Mouse (Mus musculus) sigmoid colon, adult 10 weeks (tissue): ENCODE data around the gene Tmem117. TPM values are rescaled to one million over a fixed set of nuclear protein-coding genes. Genes with fewer than 3 reads are reported as not detected.

Source experiments
- polyA plus RNA-seq: library from polyadenylated mRNA; stranded (reverse); fragments of 350-450 nt; fragmentation: Illumina TruSeq; extraction: RNeasy Lipid Tissue Mini Kit (QIAGEN cat#74804); gene quantifications from one replicate; pipeline ENCODE4 v1.2.3, GENCODE M21; 2014; ENCODE audit warnings: low read depth, low replicate concordance

The Tmem117 gene
- 63.8 TPM for polyA plus RNA-seq

DNA sequence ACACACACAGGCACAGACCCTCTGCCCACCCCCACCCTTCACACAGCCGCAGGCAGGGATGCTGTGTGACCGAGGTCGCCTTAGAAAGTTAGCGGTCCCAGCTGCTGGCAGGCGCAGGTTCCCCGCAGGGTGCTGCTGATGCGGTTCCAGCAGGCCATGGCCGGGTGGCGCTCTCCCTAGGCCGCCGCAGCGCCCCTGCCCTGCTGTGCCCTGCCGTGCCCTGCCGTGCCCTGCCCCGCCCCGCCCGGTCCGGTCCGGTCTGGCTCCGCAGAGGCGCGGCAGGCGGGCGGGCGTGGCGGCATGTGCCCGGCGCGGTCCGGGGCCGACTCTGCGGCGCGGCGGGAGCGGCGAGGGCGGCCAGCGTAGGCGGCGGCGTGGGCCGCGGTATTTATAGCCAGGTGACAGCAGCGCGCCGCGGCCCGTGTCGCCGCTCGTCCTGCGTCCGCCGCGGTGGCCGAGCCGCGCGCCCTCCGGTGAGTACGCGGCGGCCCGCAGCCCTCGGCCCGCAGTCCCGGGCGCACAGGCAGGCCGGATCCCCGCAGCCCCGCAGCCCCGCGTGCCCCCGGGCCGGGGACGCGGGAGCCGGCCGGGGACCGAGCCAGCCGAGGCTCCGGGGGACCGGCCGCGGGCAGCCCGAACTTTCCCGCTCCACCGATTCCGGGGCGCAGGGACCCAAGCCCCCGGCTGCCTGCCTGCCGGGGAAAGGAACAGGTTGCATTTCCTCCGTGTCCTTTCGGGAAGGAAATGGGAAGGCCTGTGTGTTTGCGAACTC is at the start of gene Tmem117:
Gene Tmem117, plus strand, starts transcription at position 403 of the 772 bp plus-strand sequence.

GRCm38 (mm10) chr15:94589219-94590075 is 39.6 kb upstream of the Tmem117 start, which contains the start of gene Twf1:
TSS of gene Twf1 (minus strand) at chr15:94589889.

Other genes with a start within 250 kb of the Tmem117 start
- 0.38 TPM for gene Adamts20, start 163.8 kb upstream of the Tmem117 start, polyA plus RNA-seq
- gene Pus7l, start 85.7 kb upstream of the Tmem117 start, polyA plus RNA-seq, result 3.3 TPM
- 16.5 TPM for gene Irak4, start 85.6 kb upstream of the Tmem117 start, polyA plus RNA-seq
- 213 TPM for gene Twf1, start 39.3 kb upstream of the Tmem117 start, polyA plus RNA-seq